Mouse (Mus musculus) liver, embryonic 14.5 days (tissue): ENCODE measurements around the gene Csad. TPM values are rescaled to one million over a fixed set of nuclear protein-coding genes. Genes with fewer than 3 reads are reported as not detected.
A peak's percentile ranks its signal among the peaks of the same experiment; 100 is the strongest.

Source experiments
- ATAC-seq: fragments of 200-750 bp; cut with Nextera tagmentation; 2 replicates; pipeline ENCODE4 v1.8.0; 2017; ENCODE audit warnings: moderate number of reproducible peaks, mild to moderate bottlenecking, moderate library complexity; ENCODE audit not compliant: insufficient read depth
- DNase-seq, 3 experiments: peaks; one replicate each; pipeline ENCODE4 v3.0.0-alpha.2; 2012 to 2013; ENCODE audit warnings: low read depth in 3 of 3, low spot score in 3 of 3
- H3K27ac ChIP-seq: fragments of 300-500 bp; sonication (generic); 2 replicates; pipeline ENCODE4 v1.5.1; 2014; ENCODE audit warnings: moderate library complexity, mild to moderate bottlenecking, control low read depth, inconsistent platforms
- H3K27me3 ChIP-seq: fragments of 300-500 bp; sonication (generic); 2 replicates; pipeline ENCODE4 v1.6.1; 2014; ENCODE audit warnings: mild to moderate bottlenecking, low read length, moderate library complexity; ENCODE audit not compliant: control insufficient read depth, insufficient read depth
- H3K36me3 ChIP-seq: fragments of 300-500 bp; sonication (generic); replicated peaks from 2 replicates; pipeline ENCODE4 v1.6.1; 2014; ENCODE audit warnings: low read depth; ENCODE audit not compliant: control insufficient read depth, insufficient read depth
- H3K4me1 ChIP-seq, 2 experiments: fragments of 200-500 bp in 1 of 2; fragments of 300-500 bp in 1 of 2; sonication (generic) in 1 of 2; replicated peaks; 2 replicates each; pipeline ENCODE4 v1.6.1; 2012 to 2014; ENCODE audit warnings: antibody characterized with exemption in 1 of 2, inconsistent platforms in 1 of 2, low read length in 1 of 2; ENCODE audit not compliant: control insufficient read depth in 2 of 2, insufficient read depth in 2 of 2
- H3K4me2 ChIP-seq: fragments of 300-500 bp; sonication (generic); 2 replicates; pipeline ENCODE4 v1.6.1; 2014; ENCODE audit warnings: low read depth, mild to moderate bottlenecking, control low read depth, moderate library complexity
- H3K4me3 ChIP-seq, 2 experiments: fragments of 200-500 bp in 1 of 2; fragments of 300-500 bp in 1 of 2; sonication (generic) in 1 of 2; 2 replicates each; pipeline ENCODE4 v1.5.1; 2012 to 2014; ENCODE audit warnings: low read depth in 2 of 2, low read length in 2 of 2, mild to moderate bottlenecking in 2 of 2, control low read depth in 1 of 2, inconsistent platforms in 1 of 2, moderate library complexity in 1 of 2; ENCODE audit not compliant: insufficient read depth in 1 of 2
- H3K9ac ChIP-seq: fragments of 300-500 bp; sonication (generic); replicated peaks from 2 replicates; pipeline ENCODE4 v1.6.1; 2014; ENCODE audit warnings: mild to moderate bottlenecking, control low read depth, moderate library complexity
- H3K9me3 ChIP-seq: fragments of 300-500 bp; sonication (generic); 2 replicates; pipeline ENCODE4 v1.6.1; 2016; ENCODE audit warnings: low read length, mixed read lengths; ENCODE audit not compliant: control insufficient read depth
- CTCF ChIP-seq: IDR thresholded peaks from 2 replicates; pipeline ENCODE4 v1.5.1; 2016; ENCODE audit warnings: antibody characterized with exemption, low read depth, control low read depth
- EP300 ChIP-seq: IDR thresholded peaks from 2 replicates; pipeline ENCODE4 v1.6.1; 2016; ENCODE audit warnings: antibody characterized with exemption, low read depth
- WGBS: fragments of 180-500 bp; shearing (Covaris S2); extraction: QIAGEN DNeasy Blood & Tissue Kit; methylation state at CpG from one replicate; pipeline ENCODE4 v1.1.7; 2014; ENCODE audit not compliant: insufficient replicate concordance; 5-methylcytosine and 5-hydroxymethylcytosine counted together
- polyA plus RNA-seq, 2 experiments: library from polyadenylated mRNA; depleted of rRNA in 1 of 2; stranded (reverse) in 1 of 2; unstranded in 1 of 2; fragments of >200 nt; fragmentation: Nextera tagmentation in 1 of 2; extraction: Ambion mirVana in 1 of 2; gene quantifications; 2 replicates each; pipeline versions ENCODE4 v1.2.1 to v1.2.3; 2012 to 2014

Gene Csad
- polyA plus RNA-seq, 2 experiments, result 17.9 to 24.0 TPM

DNA sequence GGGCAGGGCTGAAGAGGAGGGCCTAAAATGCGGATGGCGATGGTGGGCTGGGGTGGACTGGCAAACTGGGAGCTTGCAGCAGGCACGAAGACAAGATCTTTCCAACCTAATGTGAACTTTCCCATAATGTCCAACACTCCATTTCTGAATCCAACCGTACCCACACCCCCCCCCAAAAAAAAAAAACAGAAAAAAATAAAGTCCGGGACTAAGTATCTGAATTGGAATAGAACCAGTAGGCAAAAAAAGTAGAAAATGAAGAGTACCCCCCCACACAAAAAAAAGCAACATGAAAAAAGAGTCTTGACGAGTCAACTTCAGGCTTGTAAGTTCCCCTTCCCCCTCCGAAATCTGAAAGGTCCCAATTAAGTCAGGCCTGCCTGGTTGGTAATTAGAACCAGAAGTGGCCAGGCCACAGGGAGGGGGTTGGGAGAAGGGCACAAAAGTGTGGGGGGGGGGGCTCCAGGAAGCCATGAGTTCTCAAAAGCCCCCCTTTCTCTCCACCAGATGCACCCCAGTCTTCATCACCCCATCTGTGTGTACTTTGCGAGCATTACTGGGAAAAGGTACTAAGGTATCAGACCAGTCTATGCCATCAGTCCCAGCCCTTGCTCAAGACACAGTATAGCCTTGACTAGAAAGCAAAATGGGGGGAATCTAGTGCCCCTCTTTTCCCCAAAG is 43.7 kb upstream of the Csad start:
- TF ChIP-seq EP300 (no peak), CTCF (no peak)
- Histone ChIP-seq H3K4me1 (peaks cover 0 to 11% of the 10 kb centered on the region in 2 experiments; a peak in 2 of 4 replicates), H3K27me3 (peaks cover 70% of the 10 kb centered on the region), H3K4me2 (peak overlapping the region; percentile 62), H3K4me3 (peak overlapping the region; percentile 37 to 51), H3K9me3 (no peaks in the 10 kb centered on the region), H3K27ac (no peak overlapping the region), H3K36me3 (no peaks in the 10 kb centered on the region), H3K9ac (no peak overlapping the region)
- no peak for ATAC-seq
- DNase-seq, result no peak
- 11% methylated on average over 8 of the region's 8 CpGs for WGBS

DNA sequence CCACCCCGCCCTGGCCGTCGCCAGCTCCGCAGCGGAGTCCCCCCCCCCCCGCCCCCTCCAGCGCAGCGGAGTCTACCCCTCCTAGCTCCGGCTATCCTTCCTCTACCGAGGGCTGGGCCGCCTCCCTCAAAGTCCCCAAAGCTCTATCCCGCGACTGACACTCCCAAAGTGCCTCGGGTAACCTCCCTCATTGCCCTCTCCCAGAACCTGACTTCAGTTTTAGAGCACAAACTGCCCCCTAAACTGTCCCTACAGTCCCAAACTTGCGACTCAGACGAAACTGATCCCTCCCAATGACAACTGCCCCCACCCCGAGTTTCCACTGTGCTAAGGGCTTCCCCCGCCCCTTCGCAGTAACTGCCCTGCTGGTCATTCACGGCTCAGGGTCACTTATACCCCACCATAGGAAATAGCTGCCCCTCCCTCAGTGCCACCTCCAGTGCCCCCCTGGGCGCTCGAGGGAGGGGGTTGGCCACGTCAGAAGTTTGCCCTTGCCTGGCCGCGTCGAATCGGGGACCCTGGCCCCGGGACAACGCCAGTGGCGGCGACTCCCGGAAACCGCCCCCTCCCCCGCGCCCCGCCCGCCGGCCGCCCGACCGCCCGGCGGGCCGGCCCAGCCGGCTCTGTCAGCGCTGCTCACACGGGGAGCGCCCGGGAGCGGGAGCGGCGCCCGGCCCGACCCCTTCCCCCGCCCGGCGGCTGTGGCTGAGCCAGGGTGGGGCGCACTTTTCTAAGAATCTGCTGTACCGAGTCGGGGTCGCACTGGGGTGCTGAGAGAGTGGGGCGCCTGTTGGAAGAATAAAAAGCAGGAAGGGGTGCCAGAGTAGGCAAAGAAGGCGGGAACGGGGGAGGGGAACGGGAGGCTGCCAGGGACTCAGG is 43.0 kb upstream of the Csad start:
- no peak overlapping the region for H3K9ac ChIP-seq
- peak; percentile 40 for ATAC-seq
- under 1% methylated on average over 63 of the region's 65 CpGs for WGBS
- TF ChIP-seq EP300 (no peak), CTCF (no peak)
- H3K27me3 ChIP-seq, result peaks cover 71% of the 10 kb centered on the region
- DNase-seq, result no peak
- H3K4me3 ChIP-seq, result peak overlapping the region; percentile 51 to 58
- peaks cover 0 to 14% of the 10 kb centered on the region in 2 experiments; a peak in 2 of 4 replicates for H3K4me1 ChIP-seq
- H3K4me2 ChIP-seq, result peak overlapping the region; percentile 62
- no peaks in the 10 kb centered on the region for H3K9me3 ChIP-seq
- no peaks in the 10 kb centered on the region for H3K36me3 ChIP-seq
- no peak overlapping the region; the same call in 1 of the 2 replicates for H3K27ac ChIP-seq

DNA sequence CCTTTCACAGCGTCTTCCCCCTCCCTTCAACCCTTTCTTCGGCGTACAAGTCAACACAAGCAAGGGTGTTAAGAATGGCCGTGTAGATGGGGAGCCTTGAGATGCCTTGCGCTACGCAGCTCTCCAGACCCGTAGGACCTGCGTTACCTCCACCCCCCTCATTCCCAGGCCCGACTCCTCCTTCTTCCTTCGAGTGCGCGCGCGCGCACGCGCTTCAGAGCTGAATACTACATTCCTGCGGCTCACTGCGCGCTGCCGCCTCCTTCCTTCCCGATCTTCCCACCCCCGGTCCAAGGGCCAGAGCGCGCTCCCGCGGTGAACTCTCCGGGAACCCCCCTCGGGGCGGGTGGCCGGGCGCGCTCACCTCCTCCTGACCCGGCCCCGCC is 42.3 kb upstream of the Csad start:
- peaks cover 71% of the 10 kb centered on the region for H3K27me3 ChIP-seq
- H3K9ac ChIP-seq, result no peak overlapping the region
- H3K27ac ChIP-seq, result no peak overlapping the region
- peak in 2 of 3 experiments; percentile 24 to 46 for DNase-seq
- TF ChIP-seq CTCF, result no peak
- no peak for TF ChIP-seq EP300
- H3K4me3 ChIP-seq, result peak overlapping the region; percentile 51 to 64
- ATAC-seq, result peak; percentile 53
- no peaks in the 10 kb centered on the region for H3K9me3 ChIP-seq
- H3K4me1 ChIP-seq, result peaks cover 0 to 15% of the 10 kb centered on the region in 2 experiments; a peak in 2 of 4 replicates
- H3K4me2 ChIP-seq, result peak overlapping the region; percentile 62
- H3K36me3 ChIP-seq, result no peaks in the 10 kb centered on the region
- WGBS, result under 1% methylated on average over 35 of the region's 35 CpGs

- ATAC-seq (peak; percentile 57), DNase-seq (peak in 1 of 3 experiments; percentile 28)
- Histone ChIP-seq H3K9ac (no peak overlapping the region), H3K4me3 (peak overlapping the region; percentile 51 to 64), H3K4me2 (peak overlapping the region; percentile 62), H3K27ac (no peak overlapping the region), H3K36me3 (no peaks in the 10 kb centered on the region), H3K4me1 (peaks cover 0 to 15% of the 10 kb centered on the region in 2 experiments; a peak in 2 of 4 replicates), H3K9me3 (no peaks in the 10 kb centered on the region), H3K27me3 (peaks cover 71% of the 10 kb centered on the region)
- TF ChIP-seq EP300 (no peak), CTCF (no peak)
- 1% methylated on average over 42 of the region's 44 CpGs for WGBS
Measured at GRCm38 (mm10) chr15:102245891-102246741, 41.6 kb upstream of the Csad start.
